Mouse (Mus musculus) heart, embryonic 13.5 days (tissue): Measurements from ENCODE around the gene Zfp738. TPM values are rescaled to one million over a fixed set of nuclear protein-coding genes. Genes with fewer than 3 reads are reported as not detected.

Source experiments
- ATAC-seq: fragments of 200-750 bp; cut with Nextera tagmentation; 2 replicates; pipeline ENCODE4 v1.8.0; 2017; ENCODE audit warnings: moderate TSS enrichment; ENCODE audit not compliant: insufficient number of reproducible peaks, low FRiP score, low TSS enrichment; ENCODE audit errors: extremely low read depth
- H3K27ac ChIP-seq: fragments of 300-500 bp; sonication (generic); replicated peaks from 2 replicates; pipeline ENCODE4 v1.5.1; 2015; ENCODE audit warnings: moderate library complexity, mild to moderate bottlenecking, inconsistent platforms
- H3K27me3 ChIP-seq: fragments of 300-500 bp; sonication (generic); replicated peaks from 2 replicates; pipeline ENCODE4 v1.6.1; 2015; ENCODE audit warnings: mild to moderate bottlenecking, inconsistent platforms
- H3K36me3 ChIP-seq: fragments of 300-500 bp; sonication (generic); 2 replicates; pipeline ENCODE4 v1.6.1; 2015; ENCODE audit warnings: mild to moderate bottlenecking, inconsistent platforms
- H3K4me1 ChIP-seq: fragments of 300-500 bp; sonication (generic); 2 replicates; pipeline ENCODE4 v1.6.1; 2015; ENCODE audit warnings: inconsistent platforms
- H3K4me2 ChIP-seq: fragments of 300-500 bp; sonication (generic); 2 replicates; pipeline ENCODE4 v1.6.1; 2015; ENCODE audit warnings: inconsistent platforms, mild to moderate bottlenecking, moderate library complexity
- H3K4me3 ChIP-seq: fragments of 300-500 bp; sonication (generic); 2 replicates; pipeline ENCODE4 v1.5.1; 2015; ENCODE audit warnings: moderate library complexity, mild to moderate bottlenecking, inconsistent platforms
- H3K9ac ChIP-seq: fragments of 300-500 bp; sonication (generic); 2 replicates; pipeline ENCODE4 v1.6.1; 2015; ENCODE audit warnings: inconsistent platforms, mild to moderate bottlenecking, moderate library complexity
- H3K9me3 ChIP-seq: fragments of 300-500 bp; sonication (generic); 2 replicates; pipeline ENCODE4 v1.6.1; 2016; ENCODE audit warnings: inconsistent platforms
- WGBS: fragments of 180-500 bp; shearing (Covaris S2); methylation state at CpG from one replicate; pipeline ENCODE4 v1.1.7; 2015; ENCODE audit warnings: mixed read lengths; 5-methylcytosine and 5-hydroxymethylcytosine counted together
- polyA plus RNA-seq: library from polyadenylated mRNA; unstranded; fragments of >200 nt; fragmentation: Nextera tagmentation; extraction: Ambion mirVana; gene quantifications from 2 replicates; pipeline ENCODE4 v1.2.1, GENCODE M21; 2015

Zfp738 gene
- polyA plus RNA-seq, 1 experiment from 2014 or later: 6.7 TPM

DNA sequence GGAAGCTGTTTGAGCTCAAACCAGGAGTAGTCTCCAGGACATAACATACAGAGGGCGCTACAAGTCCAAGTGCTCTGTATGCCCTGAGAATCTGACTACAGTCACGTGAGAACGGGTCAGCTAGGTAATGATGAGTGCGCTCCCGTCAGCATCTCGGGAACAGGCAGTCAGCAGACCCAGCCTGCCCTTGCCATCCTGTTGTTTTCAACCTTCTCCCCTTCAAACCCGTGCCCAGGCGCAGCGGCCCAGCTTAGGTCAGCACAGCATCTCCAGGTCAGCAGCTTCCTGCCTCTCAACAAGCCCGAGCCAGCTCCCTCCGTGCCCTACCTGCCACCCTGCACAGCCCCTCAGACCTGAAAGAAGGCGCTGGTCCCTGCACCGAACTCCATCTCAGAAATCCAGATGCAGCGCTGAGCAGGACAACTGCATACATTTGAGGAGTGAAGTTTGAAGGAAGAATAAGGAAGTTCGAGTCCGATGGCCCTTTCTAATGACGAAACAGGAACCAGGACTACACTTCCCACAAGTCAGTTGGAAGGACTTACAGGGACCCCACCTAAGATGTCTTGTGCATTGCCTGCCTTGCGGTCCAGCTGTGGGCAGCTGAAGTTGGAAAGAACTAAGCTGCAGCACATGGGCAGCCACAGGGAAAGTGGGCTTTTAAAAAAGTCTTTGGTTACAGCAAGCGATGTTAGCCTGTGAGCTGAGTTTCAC is 49.4 kb downstream of the Zfp738 start, which contains the start of the genes Gm49345 and Zfp729a:
Gm49345 (minus strand) TSS at position 476 of the 714 bp plus-strand sequence.
Zfp729a (minus strand) TSS at position 498 of the 714 bp plus-strand sequence.
- peaks cover 6% of the 10 kb centered on the region for H3K4me1 ChIP-seq
- H3K27ac ChIP-seq: peak within 1 kb of the TSS; percentile 58
- peak within 1 kb of the TSS; percentile 89 for H3K9ac ChIP-seq
- peak within 1 kb of the TSS; percentile 70 for H3K4me2 ChIP-seq
- WGBS: under 1% methylated on average over 19 of the region's 19 CpGs
- ATAC-seq: peak; percentile 92
- 0 out of 2 replicates have a peak, but pooled peaks cover 3% of the 10 kb centered on the region for H3K36me3 ChIP-seq
- no peaks in the 10 kb centered on the region for H3K27me3 ChIP-seq
- no peaks in the 10 kb centered on the region for H3K9me3 ChIP-seq
- H3K4me3 ChIP-seq: peak within 1 kb of the TSS; percentile 93

- Histone ChIP-seq H3K27ac (no peak overlapping the region), H3K4me1 (peaks cover 8% of the 10 kb centered on the region), H3K9me3 (peaks cover 10% of the 10 kb centered on the region; the same call in 1 of the 2 replicates), H3K4me3 (peak overlapping the region; percentile 89), H3K36me3 (peaks cover 4% of the 10 kb centered on the region; the same call in 1 of the 2 replicates), H3K27me3 (no peaks in the 10 kb centered on the region), H3K9ac (no peak overlapping the region), H3K4me2 (peak overlapping the region; percentile 74)
- ATAC-seq: no peak
- WGBS: 76% methylated on average over 4 of the region's 4 CpGs
These were observed 76.8 kb downstream of the Zfp738 start for GRCm38 (mm10) chr13:67610108-67610507.

GRCm38 (mm10) chr13:67609066-67609876 is 77.6 kb downstream of the Zfp738 start, which contains the start of gene Zfp729b:
Zfp729b (minus strand) TSS chr13:67609707.
- Histone ChIP-seq H3K36me3 (no peaks in the 10 kb centered on the region), H3K27me3 (no peaks in the 10 kb centered on the region), H3K4me2 (peak within 1 kb of the TSS; percentile 74), H3K4me3 (peak within 1 kb of the TSS; percentile 89), H3K9me3 (peaks cover 10% of the 10 kb centered on the region; the same call in 1 of the 2 replicates), H3K27ac (peak within 1 kb of the TSS; percentile 83), H3K9ac (peak within 1 kb of the TSS; percentile 90), H3K4me1 (peaks cover 8% of the 10 kb centered on the region)
- 2% methylated on average over 20 of the region's 20 CpGs for WGBS
- peak; percentile 85 for ATAC-seq

Other genes starting within 250 kb of the Zfp738 start
- 4.5 and 4.9 TPM in 2 replicates for gene Zfp874a, start 235.4 kb downstream of the Zfp738 start, polyA plus RNA-seq
- 1.8 and 2.4 TPM in 2 replicates for gene Zfp874b, start 202.8 kb downstream of the Zfp738 start, polyA plus RNA-seq
- 8.1 and 8.6 TPM in 2 replicates for gene Zfp58, start 186.5 kb downstream of the Zfp738 start, polyA plus RNA-seq
- gene Gm26965, start 160.9 kb downstream of the Zfp738 start, polyA plus RNA-seq: not detected in 2 replicates
- gene Zfp87, start 160.9 kb downstream of the Zfp738 start, polyA plus RNA-seq: 13.3 and 15.4 TPM in 2 replicates
- 5.7 and 7.3 TPM in 2 replicates for gene Zfp748, start 133.2 kb downstream of the Zfp738 start, polyA plus RNA-seq
- gene Zfp729b, start 77.4 kb downstream of the Zfp738 start, polyA plus RNA-seq: 2.1 and 2.3 TPM in 2 replicates
- gene Gm49345, start 49.3 kb downstream of the Zfp738 start, polyA plus RNA-seq: 0.29 TPM in 1 of 2 replicates, not detected in the other
- gene Zfp729a, start 49.3 kb downstream of the Zfp738 start, polyA plus RNA-seq: 1.1 and 1.8 TPM in 2 replicates
- 3.7 and 4.4 TPM in 2 replicates for gene Zfp65, start 42.1 kb upstream of the Zfp738 start, polyA plus RNA-seq
- gene Zfp85, start 68.2 kb upstream of the Zfp738 start, polyA plus RNA-seq: 2.4 and 3.2 TPM in 2 replicates
- gene Zfp493, start 92.6 kb upstream of the Zfp738 start, polyA plus RNA-seq: 1.2 and 1.9 TPM in 2 replicates
- 4.0 and 4.1 TPM in 2 replicates for gene Zfp273, start 126.7 kb upstream of the Zfp738 start, polyA plus RNA-seq
- gene Gm10037, start 144.0 kb upstream of the Zfp738 start, polyA plus RNA-seq: 1.3 and 1.7 TPM in 2 replicates
- not detected in 2 replicates for gene BC048507, start 176.3 kb upstream of the Zfp738 start, polyA plus RNA-seq